Mouse (Mus musculus) spleen, postnatal 36 days (tissue): ENCODE measurements around the gene Dhtkd1.
A peak's percentile ranks its signal among the peaks of the same experiment; 100 is the strongest.
"Not testable (repeated sequence)": the region's sequence is repeated elsewhere in the genome, so short reads cannot be mapped to it uniquely, and the experiment has no call there.

Source experiments
- DNase-seq, 2 experiments: peaks; one replicate each; pipeline ENCODE4 v3.0.0; 2022; ENCODE audit warnings: low spot score in 2 of 2, mixed read lengths in 1 of 2

The Dhtkd1 gene

DNA sequence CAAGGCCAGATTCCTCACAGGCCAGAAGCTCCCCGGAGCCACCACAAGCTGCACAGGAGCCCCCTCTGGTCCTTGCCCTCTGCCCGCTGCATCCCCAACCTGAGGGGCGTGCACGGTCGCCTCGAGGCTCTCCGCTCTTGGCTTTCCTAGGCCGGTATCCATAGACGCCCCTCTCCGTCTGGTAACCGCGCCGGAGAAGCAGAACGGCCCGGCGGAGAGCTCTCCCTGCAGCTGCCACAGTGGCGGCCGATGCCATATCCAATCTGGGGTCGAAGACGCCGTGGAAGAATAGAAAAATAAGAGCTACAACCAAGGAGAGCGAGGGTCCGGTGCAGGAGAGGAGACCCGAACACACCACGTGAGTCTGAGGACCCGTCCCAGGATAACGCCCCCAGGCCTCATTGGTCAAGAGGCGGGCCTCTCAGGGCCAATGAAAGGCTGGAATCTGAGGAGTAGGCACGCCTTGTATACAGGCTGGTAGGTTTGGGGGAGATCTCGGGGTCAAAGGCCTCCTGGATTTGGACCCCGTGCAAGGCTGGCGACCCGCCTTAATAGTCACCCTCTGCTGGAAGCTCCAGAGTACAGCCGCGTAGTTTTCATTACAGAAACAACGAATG, at the start of gene Dhtkd1:
Dhtkd1 (minus strand) TSS at position 377 of the 617 bp plus-strand sequence.
- peak; percentile 32 to 39 for DNase-seq

DNA sequence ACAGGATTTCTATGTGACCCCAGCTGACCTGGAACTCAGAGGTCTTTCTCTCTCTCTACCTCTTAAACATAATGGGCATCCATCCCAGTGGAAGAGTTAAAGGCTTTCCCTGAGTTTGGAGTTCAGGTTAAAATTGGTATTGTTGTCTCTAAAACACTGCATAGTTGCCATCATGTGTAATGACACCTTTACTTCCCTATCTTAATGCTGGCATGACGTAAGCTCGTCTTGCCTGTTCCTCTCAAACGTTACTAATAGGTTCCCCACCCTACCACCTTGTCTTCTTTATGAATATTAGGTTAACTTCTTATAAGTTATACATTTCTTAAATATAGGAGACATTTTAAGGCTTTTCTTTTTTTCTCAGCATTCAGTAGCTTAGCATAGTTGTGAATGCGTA, 34.9 kb upstream of the Dhtkd1 start:
- DNase-seq, result no peak

DNA sequence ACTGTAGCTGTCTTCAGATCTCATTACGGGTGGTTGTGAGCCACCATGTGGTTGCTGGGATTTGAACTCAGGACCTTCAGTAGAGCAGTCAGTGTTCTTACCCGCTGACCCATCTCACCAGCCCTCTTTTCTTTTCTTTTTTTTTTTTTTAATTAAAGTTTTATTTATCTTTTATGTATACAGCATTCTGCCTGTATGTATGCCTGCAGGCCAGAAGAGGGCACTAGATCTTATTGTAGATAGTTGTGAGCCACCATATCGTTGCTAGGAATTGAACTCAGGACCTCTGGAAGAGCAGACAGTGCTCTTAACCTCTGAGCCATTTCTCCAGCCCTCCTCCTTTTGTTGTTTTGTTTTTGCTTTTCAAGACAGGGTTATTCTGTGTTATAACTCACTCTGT, 28.0 kb upstream of the Dhtkd1 start:
- not testable (repeated sequence) for DNase-seq

DNA sequence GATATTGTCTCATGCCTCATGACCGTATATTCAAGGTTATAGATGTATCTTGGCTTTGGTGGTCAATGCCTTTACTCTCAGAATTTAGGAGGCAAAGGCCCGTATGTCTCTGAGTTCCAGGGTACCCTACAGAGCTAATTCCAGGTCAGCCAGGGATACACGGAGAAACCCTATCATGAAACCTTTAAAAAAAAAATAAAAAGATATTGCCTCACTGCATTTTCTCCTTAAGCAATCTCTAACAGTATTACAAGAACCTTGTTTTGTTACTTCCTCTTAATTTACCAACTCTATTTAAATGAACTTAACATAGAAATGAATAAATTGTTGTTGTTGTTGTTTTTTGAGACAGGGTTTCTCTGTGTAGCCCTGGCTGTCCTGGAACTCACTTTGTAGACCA, 23.4 kb upstream of the Dhtkd1 start:
- DNase-seq, result no peak

DNA sequence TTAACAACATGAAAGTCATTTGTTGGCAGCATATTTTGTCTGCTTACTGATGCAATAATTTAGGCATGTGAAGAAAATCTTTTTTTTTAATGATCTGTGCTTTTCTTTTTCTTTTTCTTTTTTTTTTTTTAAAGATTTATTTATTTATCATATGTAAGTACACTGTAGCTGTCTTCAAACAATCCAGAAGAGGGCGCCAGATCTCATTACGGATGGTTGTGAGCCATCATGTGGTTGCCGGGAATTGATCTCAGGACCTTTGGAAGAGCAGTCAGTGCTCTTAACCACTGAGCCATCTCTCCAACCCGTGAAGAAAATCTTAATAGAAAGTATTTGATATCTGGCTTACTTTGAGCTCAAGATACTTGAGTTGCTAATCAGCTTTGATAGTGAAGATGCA, 21.1 kb upstream of the Dhtkd1 start:
- DNase-seq, result not testable (repeated sequence)

DNA sequence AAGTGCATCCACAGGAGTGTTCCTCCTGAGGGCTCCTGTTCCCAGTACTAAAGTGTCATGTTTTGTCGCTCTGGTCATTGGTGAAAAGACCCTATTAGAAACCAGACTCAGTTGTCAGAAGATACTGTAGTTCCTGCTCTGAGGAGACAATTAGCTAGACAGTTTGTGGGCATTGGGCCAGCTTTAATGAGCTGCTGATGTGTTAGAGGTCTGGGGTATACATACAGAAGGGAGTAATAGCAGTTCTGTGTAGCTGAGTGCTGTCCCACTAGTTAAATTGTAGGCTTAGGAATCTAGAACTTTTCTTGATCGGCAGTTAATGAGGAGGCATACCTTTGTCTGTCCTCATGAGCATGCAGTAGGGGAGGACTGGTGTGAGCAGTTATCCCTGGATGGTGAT, 19.7 kb upstream of the Dhtkd1 start:
- no peak for DNase-seq

DNA sequence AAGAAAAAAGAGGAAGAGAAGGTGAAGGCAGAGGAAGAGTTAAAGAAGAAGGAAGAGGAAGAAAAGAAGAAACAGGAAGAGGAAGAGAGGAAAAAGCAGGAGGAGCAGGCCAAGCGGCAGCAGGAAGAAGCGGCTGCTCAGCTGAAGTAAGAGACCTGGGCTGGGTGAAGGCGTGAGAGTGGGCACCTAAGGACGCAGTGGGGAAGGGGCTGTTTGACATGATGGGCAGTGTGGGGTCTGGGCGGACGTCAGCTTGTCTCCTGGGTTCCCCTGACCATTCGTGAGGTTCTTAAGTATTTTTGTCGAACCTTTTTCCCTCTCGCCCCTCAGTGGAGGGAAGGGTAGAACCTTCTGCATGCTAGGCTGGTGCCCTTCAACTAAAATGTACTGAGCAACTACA, 15.1 kb upstream of the Dhtkd1 start:
- peak in 1 of 2 experiments; percentile 11 for DNase-seq

DNA sequence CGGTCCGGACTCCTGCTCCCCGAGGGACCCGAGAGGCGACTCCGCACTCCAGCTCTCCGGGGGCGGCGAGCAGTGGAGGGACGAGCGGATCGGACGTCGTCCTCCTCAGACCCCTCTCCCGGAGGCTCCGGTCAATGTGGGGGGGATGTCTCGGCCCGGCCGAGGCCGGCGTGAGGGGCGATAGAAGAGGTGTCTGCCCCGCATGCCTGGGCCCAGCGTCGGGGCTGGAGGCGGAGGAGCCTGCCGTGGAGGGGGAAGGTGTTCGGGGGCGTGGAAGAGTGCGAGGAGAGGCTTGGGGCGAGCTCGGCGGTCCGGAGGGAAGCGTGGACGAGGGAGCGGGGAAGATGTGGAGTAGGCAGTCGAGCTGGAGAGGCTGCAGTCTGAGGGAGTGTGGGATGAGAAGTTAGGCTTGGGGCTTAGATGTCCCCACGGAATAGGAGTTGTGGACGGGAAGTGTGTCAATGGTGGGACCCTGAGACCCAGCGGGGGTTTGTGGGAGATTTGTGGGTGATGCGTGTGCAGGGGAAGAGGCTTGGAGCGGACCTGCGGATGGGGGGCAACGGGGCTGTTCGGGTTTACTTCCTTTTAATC, 9.1 kb upstream of the Dhtkd1 start:
- peak; percentile 15 to 39 for DNase-seq

DNA sequence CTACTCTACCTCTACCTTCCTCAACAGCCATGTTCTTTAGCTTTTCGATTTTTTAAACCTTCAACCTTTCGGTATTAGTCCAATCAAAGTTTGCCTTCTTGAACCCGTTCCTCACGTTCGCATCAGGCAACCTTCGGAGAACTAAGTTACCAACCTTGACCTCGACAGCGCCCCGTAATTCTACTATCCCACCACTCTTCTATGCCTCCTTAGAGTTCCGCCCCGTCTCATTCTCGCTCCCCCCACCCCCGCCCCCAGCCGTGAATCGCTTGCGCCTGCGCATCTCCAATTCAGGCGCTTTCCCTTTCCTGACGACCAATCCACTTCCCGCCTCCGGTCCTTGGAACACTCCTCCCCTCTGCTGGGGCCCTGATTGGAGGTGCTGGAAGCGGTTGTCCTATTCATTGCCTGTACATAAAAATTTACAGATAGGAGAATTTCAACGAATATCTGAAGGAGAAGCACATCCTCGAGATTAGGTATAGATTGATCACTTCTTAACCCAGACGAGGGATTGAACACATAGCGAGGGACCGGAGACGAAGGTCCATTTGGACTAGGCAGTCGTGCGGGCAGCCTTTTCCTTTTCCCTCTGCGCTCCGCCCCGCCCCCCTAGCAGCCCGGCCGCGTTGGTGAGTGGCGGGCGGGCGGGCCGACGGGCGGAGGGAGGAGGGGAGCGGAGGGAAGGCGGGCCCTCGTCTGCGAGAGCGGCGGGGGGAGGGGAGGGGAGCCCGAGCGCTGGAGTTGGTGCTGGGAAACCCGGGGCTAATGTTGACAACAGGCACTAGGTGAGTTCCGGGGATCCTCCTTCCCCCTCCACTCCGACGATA, 8.4 kb upstream of the Dhtkd1 start, which contains the start of gene Upf2:
Upf2 (plus strand) TSS at position 704 of the 830 bp plus-strand sequence.
- peak; percentile 95 to 97 for DNase-seq

DNA sequence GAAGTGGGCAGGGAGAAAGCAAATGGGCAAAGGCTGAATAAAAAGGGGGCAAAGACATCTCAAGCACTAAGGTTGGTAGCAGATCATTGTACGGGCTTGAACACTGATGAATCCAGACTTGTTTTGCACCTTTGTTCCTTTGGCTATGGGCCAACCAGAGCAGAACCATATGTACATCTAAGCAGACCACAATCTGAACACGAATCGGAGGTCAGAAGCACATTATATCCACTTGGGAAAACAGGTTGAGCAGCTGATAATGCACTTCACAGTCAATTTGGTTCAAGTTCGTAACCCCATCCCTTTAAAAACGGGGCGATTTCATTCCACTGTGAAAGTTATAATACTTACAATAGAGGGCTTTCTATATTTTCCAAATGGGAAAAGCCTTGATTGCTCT, 7.7 kb upstream of the Dhtkd1 start:
- DNase-seq, result peak in 1 of 2 experiments; percentile 13

DNA sequence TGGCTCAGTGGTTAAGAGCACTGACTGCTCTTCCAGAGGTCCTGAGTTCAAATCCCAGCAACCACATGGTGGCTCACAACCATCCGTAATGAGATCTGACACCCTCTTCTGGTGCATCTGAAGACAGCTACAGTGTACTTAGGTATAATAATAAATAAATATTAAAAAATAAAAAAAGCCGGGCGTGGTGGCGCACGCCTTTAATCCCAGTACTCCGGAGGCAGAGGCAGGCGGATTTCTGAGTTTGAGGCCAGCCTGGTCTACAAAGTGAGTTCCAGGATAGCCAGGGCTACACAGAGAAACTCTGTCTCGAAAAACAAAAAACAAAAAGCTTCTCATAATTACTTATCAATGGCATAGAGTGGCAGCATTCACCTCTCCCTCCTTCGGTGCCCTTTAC, 7.2 kb upstream of the Dhtkd1 start:
- not testable (repeated sequence) for DNase-seq

DNA sequence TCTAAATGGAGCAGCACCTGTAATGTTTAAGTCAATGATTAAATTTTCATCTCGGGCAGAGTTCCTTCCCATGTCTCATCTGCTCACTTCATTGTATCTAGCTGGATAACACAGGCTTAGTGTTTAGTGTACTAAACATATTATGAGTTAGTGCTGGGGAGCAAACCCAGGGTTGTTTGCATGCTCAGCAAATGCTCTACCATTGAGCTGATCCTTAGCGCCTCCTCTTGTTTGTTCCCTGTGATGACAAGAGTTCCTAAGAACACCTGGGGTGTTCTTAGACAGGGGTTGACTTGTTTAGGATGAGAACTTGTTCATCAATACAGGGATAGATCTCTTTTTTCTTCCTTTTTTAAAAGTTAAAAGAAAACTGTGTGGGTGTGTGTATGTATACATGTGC, 6.4 kb upstream of the Dhtkd1 start:
- no peak for DNase-seq

DNA sequence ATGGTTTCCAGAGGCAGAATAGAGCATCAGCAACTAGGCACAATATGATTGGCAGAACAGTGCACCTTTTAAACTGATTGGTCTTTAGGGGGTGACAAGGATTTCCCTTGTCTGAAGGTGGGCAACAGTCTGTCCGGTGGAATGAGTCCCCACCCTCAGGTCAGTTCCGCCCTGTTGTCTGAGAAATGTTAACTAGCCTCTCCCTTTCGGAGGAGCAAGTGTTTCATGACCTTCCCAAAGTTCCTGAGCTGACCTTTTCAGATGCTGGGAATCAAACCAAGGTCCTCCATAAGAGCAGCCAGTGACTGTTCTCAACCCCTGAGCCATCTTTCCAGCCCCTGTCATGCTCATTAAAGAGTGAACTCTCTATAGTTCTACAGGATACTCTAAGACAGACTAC, 4.3 kb upstream of the Dhtkd1 start:
- DNase-seq, result no peak

DNA sequence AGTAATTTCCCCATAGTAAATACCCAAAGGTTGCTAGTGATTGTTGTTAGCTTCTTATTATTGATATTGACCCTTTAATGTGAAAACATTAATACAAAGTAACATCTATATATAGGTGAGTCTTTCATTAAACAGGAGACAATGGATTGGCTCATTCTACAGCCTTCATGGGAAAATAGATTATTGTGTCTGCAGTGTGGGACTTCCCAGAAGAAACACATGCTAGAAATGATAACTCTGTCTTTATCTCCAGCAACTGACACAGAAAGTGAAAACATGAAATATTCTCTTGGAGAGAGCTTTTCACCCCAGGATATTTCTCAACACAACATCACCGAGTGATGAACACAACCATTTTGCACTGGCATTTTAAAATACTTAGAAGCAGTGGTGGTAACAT, 3.0 kb upstream of the Dhtkd1 start:
- no peak for DNase-seq

DNA sequence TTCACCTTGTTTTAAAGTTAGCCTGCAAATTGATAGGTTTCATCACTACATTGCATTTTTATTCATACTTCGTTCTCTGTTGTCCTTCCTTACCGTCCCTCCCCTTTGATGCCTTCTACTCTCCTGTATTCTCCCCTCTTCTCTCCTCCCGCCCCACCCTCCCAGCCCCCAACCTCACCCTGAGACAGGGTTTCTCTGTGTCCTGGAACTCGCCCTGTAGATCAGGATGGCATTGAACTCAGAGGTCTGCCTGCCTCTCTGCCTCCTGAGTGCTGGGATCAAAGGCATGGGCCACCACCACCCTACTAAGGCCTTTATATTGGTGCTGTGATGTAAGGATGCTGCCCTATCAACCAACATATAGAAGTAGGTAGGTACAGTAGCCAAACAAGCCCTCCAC, 479 bp upstream of the Dhtkd1 start:
- DNase-seq, result no peak

DNA sequence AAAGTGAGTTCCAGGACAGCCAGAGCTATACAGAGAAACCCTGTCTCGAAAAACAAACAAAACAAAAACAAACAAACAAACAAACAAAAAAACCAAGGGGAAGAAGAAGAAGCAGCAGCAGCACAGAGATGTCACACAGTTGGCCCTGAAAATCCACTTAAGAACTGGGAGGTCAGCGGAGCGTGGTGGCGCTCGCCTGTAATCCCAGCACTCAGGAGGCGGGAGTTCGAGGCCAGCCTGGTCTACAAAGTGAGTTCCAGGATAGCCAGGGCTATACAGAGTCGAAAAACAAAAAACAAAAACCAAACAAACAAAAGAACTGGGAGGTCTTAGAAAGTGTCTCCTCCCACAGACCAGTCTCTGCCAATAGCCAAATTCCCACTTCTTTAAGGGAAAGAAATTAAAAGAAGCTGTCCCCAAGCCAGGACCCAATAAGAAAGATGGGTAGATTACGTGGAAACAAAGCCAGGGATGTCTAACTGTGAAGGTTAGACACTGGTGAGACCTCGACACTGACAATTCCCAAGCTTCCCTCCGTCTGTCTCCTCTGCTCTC, 654 bp downstream of the Dhtkd1 start:
- no peak for DNase-seq

DNA sequence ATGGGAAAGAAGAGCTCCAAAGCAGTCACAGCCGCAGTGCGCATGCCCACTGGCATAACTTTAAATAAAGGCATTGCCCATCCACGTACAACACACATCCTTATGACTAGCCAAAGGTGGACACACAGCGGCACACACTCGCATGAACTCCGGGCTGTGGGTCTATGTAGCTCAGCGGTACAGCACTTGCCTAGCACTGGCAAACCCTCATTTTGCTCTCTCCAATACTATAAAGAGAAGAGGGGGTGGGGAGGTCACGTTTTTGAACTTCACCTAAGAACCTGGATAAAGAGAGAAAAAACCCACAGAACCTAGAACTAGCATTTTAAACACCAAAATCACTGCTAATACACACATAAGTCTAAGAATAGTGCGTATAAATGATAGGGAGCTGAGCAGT, 1.7 kb downstream of the Dhtkd1 start:
- no peak for DNase-seq

DNA sequence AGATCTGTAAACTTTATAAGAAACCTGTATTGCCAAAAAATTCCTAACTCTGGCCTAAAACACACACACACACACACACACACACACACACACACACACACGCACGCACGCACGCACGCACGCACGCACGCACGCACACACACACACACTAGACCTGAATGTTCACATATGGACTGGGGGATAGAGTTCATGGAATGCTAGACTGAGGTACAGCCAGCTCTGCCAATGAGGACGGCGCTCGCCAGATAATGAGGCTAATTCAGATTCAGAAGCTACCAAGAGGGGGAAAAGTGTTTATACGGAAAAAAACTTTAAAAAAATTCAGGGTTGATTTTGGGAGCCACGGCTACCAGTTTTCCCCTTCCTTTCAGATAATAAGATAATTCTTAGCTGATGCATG, 2.7 kb downstream of the Dhtkd1 start:
- DNase-seq, result no peak

DNA sequence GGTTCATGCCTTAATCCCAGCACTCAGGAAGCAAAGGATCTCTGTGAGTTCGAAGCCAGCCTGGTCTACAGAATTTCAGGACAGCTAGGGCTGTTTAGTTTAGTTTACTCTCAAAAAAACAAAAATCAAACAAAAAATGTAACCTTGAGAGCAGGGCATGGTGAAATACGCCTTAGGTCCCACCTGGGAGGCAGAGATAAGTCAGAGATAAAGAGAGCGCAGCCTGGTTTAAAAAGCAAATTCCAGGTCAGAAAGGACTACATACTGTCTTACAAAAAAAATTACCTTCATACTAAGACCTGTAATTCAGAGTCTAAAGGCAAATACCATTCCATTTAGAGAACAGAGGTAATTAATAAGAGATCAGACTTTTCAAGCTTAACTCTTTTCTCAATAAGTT, 3.3 kb downstream of the Dhtkd1 start:
- no peak for DNase-seq

DNA sequence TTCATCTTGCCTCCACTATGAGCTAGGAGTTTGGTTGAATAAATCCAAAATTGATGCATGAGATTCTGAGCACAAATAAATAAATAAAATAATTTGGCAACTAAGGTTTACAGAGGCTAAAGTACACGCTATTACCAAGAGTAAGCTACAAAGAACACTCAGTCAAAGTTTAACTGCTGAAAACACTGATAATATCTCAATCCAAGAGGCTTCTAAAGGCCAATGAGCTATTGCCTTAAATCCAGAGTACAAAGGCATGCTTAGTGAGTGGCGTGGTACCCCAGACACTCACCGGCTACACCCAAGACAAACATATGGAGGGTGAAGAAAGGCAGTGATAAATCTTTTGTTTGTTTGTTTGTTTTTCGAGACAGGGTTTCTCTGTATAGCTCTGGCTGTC, 6.0 kb downstream of the Dhtkd1 start:
- DNase-seq, result no peak

DNA sequence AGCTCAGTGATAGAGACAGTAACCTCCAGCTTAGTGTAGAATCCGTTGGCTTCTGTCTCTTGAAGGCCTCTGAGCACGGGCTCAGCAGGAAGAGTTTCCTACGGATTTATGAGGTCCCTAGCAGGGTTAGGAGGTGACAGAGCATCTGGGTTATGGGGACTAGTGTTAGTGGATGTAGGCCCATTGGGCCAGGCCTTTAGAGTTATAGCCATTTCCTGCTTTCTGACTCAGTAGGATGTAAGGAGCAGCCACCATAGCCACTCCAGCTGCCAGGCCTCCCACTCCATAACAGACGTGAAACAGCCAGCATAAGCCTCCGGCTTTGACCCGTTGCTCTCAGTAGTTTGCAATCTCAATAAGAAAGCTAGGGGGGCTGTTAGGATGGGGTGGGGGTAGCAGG, 6.5 kb downstream of the Dhtkd1 start:
- no peak for DNase-seq

DNA sequence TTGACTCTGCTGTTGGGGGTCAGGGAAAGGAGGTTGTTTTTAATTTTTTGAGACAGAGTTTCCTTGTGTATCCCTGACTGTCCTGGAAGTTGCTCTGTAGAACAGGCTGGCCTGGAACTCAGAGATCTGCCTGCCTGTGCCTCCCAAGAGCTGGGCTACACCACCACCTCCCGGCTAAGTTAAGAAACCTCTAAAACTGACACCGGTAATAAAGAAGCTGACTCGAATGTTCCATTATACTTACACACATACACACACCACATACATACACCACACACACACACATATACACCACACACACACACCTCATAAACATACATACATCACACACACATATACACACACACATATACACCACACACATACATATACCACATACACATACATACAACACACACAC, 7.7 kb downstream of the Dhtkd1 start:
- no peak for DNase-seq

DNA sequence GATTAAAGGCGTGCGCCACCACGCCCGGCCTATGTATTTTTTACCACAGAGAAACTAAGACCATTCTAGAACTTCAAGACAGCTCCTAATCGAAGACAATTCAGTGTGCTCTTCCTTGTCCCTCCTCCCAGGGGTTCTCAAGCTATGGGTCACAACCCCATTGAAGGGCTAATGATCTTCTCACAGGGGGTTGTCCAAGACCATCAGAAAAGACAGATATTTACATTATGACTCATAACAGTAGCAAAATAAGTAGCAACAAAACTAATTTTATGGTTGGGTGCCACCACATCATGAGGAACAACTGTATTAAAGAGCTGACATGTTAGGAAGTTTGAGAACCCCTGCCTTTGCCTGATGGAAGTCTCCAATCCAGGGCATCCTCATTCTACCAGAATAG, 10.7 kb downstream of the Dhtkd1 start:
- DNase-seq, result no peak
